Mouse (Mus musculus) MEL (cell line): ENCODE measurements around the gene Spats1. TPM values are rescaled to one million over a fixed set of nuclear protein-coding genes. Genes with fewer than 3 reads are reported as not detected.

Experiments used
- DNase-seq: peaks from one replicate; pipeline ENCODE4 v3.0.0; 2011; ENCODE audit warnings: low read depth, low spot score
- H3K27ac ChIP-seq: 2 replicates; pipeline ENCODE4 v1.5.1; 2012; ENCODE audit warnings: low read depth, mild to moderate bottlenecking, control low read depth, low read length, moderate library complexity; ENCODE audit not compliant: control insufficient read depth
- H3K27me3 ChIP-seq, 2 experiments: fragments of 150-350 bp in 1 of 2; sonication (generic) in 1 of 2; 2 replicates each; pipeline ENCODE4 v1.6.1; 2012; ENCODE audit warnings: low read length in 2 of 2, mild to moderate bottlenecking in 2 of 2, improper control_type of control experiment in 1 of 2, moderate library complexity in 1 of 2; ENCODE audit not compliant: insufficient read depth in 2 of 2, control insufficient read depth in 1 of 2
- H3K36me3 ChIP-seq, 2 experiments: 2 replicates each; pipeline ENCODE4 v1.6.1; 2012 to 2014; ENCODE audit warnings: low read length in 2 of 2, improper control_type of control experiment in 1 of 2, inconsistent platforms in 1 of 2, mild to moderate bottlenecking in 1 of 2; ENCODE audit not compliant: insufficient read depth in 2 of 2, control insufficient read depth in 1 of 2
- H3K4me1 ChIP-seq, 2 experiments: fragments of 150-350 bp in 1 of 2; sonication (generic) in 1 of 2; 2 replicates each; pipeline ENCODE4 v1.6.1; 2012; ENCODE audit warnings: low read length in 2 of 2, improper control_type of control experiment in 1 of 2, mild to moderate bottlenecking in 1 of 2; ENCODE audit not compliant: insufficient read depth in 2 of 2, control insufficient read depth in 1 of 2
- H3K4me3 ChIP-seq, 2 experiments: fragments of 150-350 bp in 1 of 2; sonication (generic) in 1 of 2; 2 replicates each; pipeline ENCODE4 v1.5.1; 2012; ENCODE audit warnings: low read depth in 2 of 2, low read length in 2 of 2, mild to moderate bottlenecking in 2 of 2, moderate library complexity in 2 of 2, control low read depth in 1 of 2, improper control_type of control experiment in 1 of 2; ENCODE audit not compliant: control insufficient read depth in 1 of 2, insufficient read depth in 1 of 2
- H3K79me2 ChIP-seq: 2 replicates; pipeline ENCODE4 v1.6.1; 2012; ENCODE audit warnings: mild to moderate bottlenecking, low read length, moderate library complexity; ENCODE audit not compliant: control insufficient read depth, poor library complexity, insufficient read depth
- H3K9ac ChIP-seq: 2 replicates; pipeline ENCODE4 v1.6.1; 2012; ENCODE audit warnings: low read depth, mild to moderate bottlenecking, control low read depth, low read length, moderate library complexity; ENCODE audit not compliant: control insufficient read depth, poor library complexity, severe bottlenecking
- H3K9me3 ChIP-seq: fragments of 150-350 bp; sonication (generic); replicated peaks from 2 replicates; pipeline ENCODE4 v1.6.1; 2012; ENCODE audit warnings: mild to moderate bottlenecking, low read length, improper control_type of control experiment, moderate library complexity; ENCODE audit not compliant: insufficient read depth
- BHLHE40 ChIP-seq: IDR thresholded peaks from 2 replicates; pipeline ENCODE4 v1.6.1; 2012; ENCODE audit warnings: low read depth, mild to moderate bottlenecking, inconsistent platforms, low read length, improper control_type of control experiment, borderline replicate concordance
- CHD1 ChIP-seq: IDR thresholded peaks from 2 replicates; pipeline ENCODE4 v1.6.1; 2012; ENCODE audit warnings: low read depth, mild to moderate bottlenecking, inconsistent platforms, low read length, improper control_type of control experiment
- CHD2 ChIP-seq: IDR thresholded peaks from 2 replicates; pipeline ENCODE4 v1.6.1; 2011; ENCODE audit warnings: low read length, improper control_type of control experiment
- CTCF ChIP-seq, 3 experiments: IDR thresholded peaks in 2 of 3; conservative IDR thresholded peaks in 1 of 3; 2 replicates each; pipeline ENCODE4 v1.5.1; 2011 to 2012; ENCODE audit warnings: low read length in 3 of 3, low read depth in 2 of 3, mild to moderate bottlenecking in 2 of 3, improper control_type of control experiment in 1 of 3, inconsistent platforms in 1 of 3, mixed read lengths in 1 of 3, moderate library complexity in 1 of 3; ENCODE audit not compliant: control insufficient read depth in 1 of 3, insufficient read depth in 1 of 3, poor library complexity in 1 of 3, severe bottlenecking in 1 of 3
- E2F4 ChIP-seq: IDR thresholded peaks from 2 replicates; pipeline ENCODE4 v1.6.1; 2011; ENCODE audit warnings: low read depth, low read length, improper control_type of control experiment, borderline replicate concordance
- ELF1 ChIP-seq: IDR thresholded peaks from 2 replicates; pipeline ENCODE4 v1.6.1; 2014; ENCODE audit warnings: low read depth, mild to moderate bottlenecking, inconsistent platforms, low read length, improper control_type of control experiment, moderate library complexity
- ETS1 ChIP-seq: IDR thresholded peaks from 2 replicates; pipeline ENCODE4 v1.6.1; 2012; ENCODE audit warnings: low read depth, mild to moderate bottlenecking, inconsistent platforms, low read length, improper control_type of control experiment, moderate library complexity
- GABPA ChIP-seq: IDR thresholded peaks from 2 replicates; pipeline ENCODE4 v1.6.1; 2012; ENCODE audit warnings: low read depth, mild to moderate bottlenecking, inconsistent platforms, low read length, improper control_type of control experiment, moderate library complexity
- GATA1 ChIP-seq: IDR thresholded peaks from 2 replicates; pipeline ENCODE4 v1.6.1; 2011; ENCODE audit warnings: low read depth, low read length, improper control_type of control experiment
- HCFC1 ChIP-seq: IDR thresholded peaks from 2 replicates; pipeline ENCODE4 v1.6.1; 2012; ENCODE audit warnings: low read depth, mild to moderate bottlenecking, inconsistent platforms, low read length, improper control_type of control experiment, moderate library complexity
- JUND ChIP-seq: IDR thresholded peaks from 2 replicates; pipeline ENCODE4 v1.6.1; 2011; ENCODE audit warnings: low read depth, mild to moderate bottlenecking, improper control_type of control experiment, low read length
- KAT2A ChIP-seq: conservative IDR thresholded peaks from 2 replicates; pipeline ENCODE4 v1.6.1; 2012; ENCODE audit warnings: low read depth, low read length, improper control_type of control experiment, inconsistent platforms
- MAX ChIP-seq: IDR thresholded peaks from 2 replicates; pipeline ENCODE4 v1.6.1; 2011; ENCODE audit warnings: low read length, improper control_type of control experiment
- MAZ ChIP-seq: IDR thresholded peaks from 2 replicates; pipeline ENCODE4 v1.6.1; 2012; ENCODE audit warnings: low read depth, mild to moderate bottlenecking, inconsistent platforms, low read length, improper control_type of control experiment
- MEF2A ChIP-seq: IDR thresholded peaks from 2 replicates; pipeline ENCODE4 v1.6.1; 2014; ENCODE audit warnings: low read depth, mild to moderate bottlenecking, inconsistent platforms, low read length, improper control_type of control experiment; ENCODE audit not compliant: poor library complexity, insufficient replicate concordance, severe bottlenecking; ENCODE audit errors: extremely low read depth
- MXI1 ChIP-seq: IDR thresholded peaks from 2 replicates; pipeline ENCODE4 v1.6.1; 2011; ENCODE audit warnings: mild to moderate bottlenecking, low read depth, low read length, improper control_type of control experiment
- MYB ChIP-seq: IDR thresholded peaks from 2 replicates; pipeline ENCODE4 v1.6.1; 2011; ENCODE audit warnings: mild to moderate bottlenecking, low read depth, low read length, improper control_type of control experiment
- MYC ChIP-seq: IDR thresholded peaks from 2 replicates; pipeline ENCODE4 v1.6.1; 2011; ENCODE audit warnings: low read depth, mild to moderate bottlenecking, low read length, improper control_type of control experiment, moderate library complexity
- NELFE ChIP-seq: IDR thresholded peaks from 2 replicates; pipeline ENCODE4 v1.6.1; 2011; ENCODE audit warnings: low read depth, low read length, improper control_type of control experiment
- NRF1 ChIP-seq: IDR thresholded peaks from 2 replicates; pipeline ENCODE4 v1.6.1; 2014; ENCODE audit warnings: low read depth, mild to moderate bottlenecking, inconsistent platforms, low read length, improper control_type of control experiment, moderate library complexity; ENCODE audit not compliant: poor library complexity, insufficient read depth, severe bottlenecking
- POLR2A ChIP-seq, 2 experiments: IDR thresholded peaks; 2 replicates each; pipeline ENCODE4 v1.6.1; 2011 to 2012; ENCODE audit warnings: low read length in 2 of 2, mild to moderate bottlenecking in 2 of 2, control low read depth in 1 of 2, improper control_type of control experiment in 1 of 2, low read depth in 1 of 2, moderate library complexity in 1 of 2; ENCODE audit not compliant: control insufficient read depth in 1 of 2, insufficient read depth in 1 of 2, poor library complexity in 1 of 2
- POLR2AphosphoS2 ChIP-seq: IDR thresholded peaks from 2 replicates; pipeline ENCODE4 v1.6.1; 2011; ENCODE audit warnings: low read length, improper control_type of control experiment
- RAD21 ChIP-seq: IDR thresholded peaks from 2 replicates; pipeline ENCODE4 v1.6.1; 2011; ENCODE audit warnings: mild to moderate bottlenecking, low read depth, low read length, improper control_type of control experiment
- RCOR1 ChIP-seq: IDR thresholded peaks from 2 replicates; pipeline ENCODE4 v1.6.1; 2012; ENCODE audit warnings: low read depth, mild to moderate bottlenecking, inconsistent platforms, low read length, improper control_type of control experiment
- SIN3A ChIP-seq: IDR thresholded peaks from 2 replicates; pipeline ENCODE4 v1.6.1; 2012; ENCODE audit warnings: low read length, improper control_type of control experiment, inconsistent platforms
- SMC3 ChIP-seq: IDR thresholded peaks from 2 replicates; pipeline ENCODE4 v1.6.1; 2011; ENCODE audit warnings: low read depth, low read length, improper control_type of control experiment
- TAL1 ChIP-seq: IDR thresholded peaks from 2 replicates; pipeline ENCODE4 v1.6.1; 2012; ENCODE audit warnings: mild to moderate bottlenecking, inconsistent platforms, low read length, moderate library complexity, mixed read lengths
- TBP ChIP-seq: IDR thresholded peaks from 2 replicates; pipeline ENCODE4 v1.8.0; 2011; ENCODE audit warnings: low read depth, low read length, improper control_type of control experiment
- TCF12 ChIP-seq: IDR thresholded peaks from 2 replicates; pipeline ENCODE4 v1.6.1; 2014; ENCODE audit warnings: low read depth, mild to moderate bottlenecking, inconsistent platforms, low read length, improper control_type of control experiment, moderate library complexity
- UBTF ChIP-seq: IDR thresholded peaks from 2 replicates; pipeline ENCODE4 v1.6.1; 2012; ENCODE audit warnings: low read depth, mild to moderate bottlenecking, inconsistent platforms, low read length, improper control_type of control experiment, moderate library complexity, borderline replicate concordance; ENCODE audit not compliant: insufficient read depth
- USF1 ChIP-seq: IDR thresholded peaks from 2 replicates; pipeline ENCODE4 v1.6.1; 2014; ENCODE audit warnings: low read depth, mild to moderate bottlenecking, inconsistent platforms, low read length, improper control_type of control experiment, moderate library complexity
- USF2 ChIP-seq, 2 experiments: IDR thresholded peaks; 2 replicates each; pipeline ENCODE4 v1.6.1; 2011 to 2012; ENCODE audit warnings: improper control_type of control experiment in 2 of 2, low read length in 2 of 2, borderline replicate concordance in 1 of 2, inconsistent platforms in 1 of 2, low read depth in 1 of 2, mild to moderate bottlenecking in 1 of 2; ENCODE audit not compliant: insufficient read depth in 1 of 2
- ZC3H11A ChIP-seq: IDR thresholded peaks from 2 replicates; pipeline ENCODE4 v1.6.1; 2012; ENCODE audit warnings: low read depth, mild to moderate bottlenecking, inconsistent platforms, low read length, improper control_type of control experiment
- ZKSCAN1 ChIP-seq: IDR thresholded peaks from 2 replicates; pipeline ENCODE4 v1.6.1; 2012; ENCODE audit warnings: low read depth, mild to moderate bottlenecking, inconsistent platforms, low read length, improper control_type of control experiment, moderate library complexity
- ZMIZ1 ChIP-seq: IDR thresholded peaks from 2 replicates; pipeline ENCODE4 v1.6.1; 2012; ENCODE audit warnings: low read depth, mild to moderate bottlenecking, inconsistent platforms, low read length, improper control_type of control experiment, moderate library complexity
- polyA plus RNA-seq, 2 experiments: library from polyadenylated mRNA; stranded (reverse) in 1 of 2; unstranded in 1 of 2; fragments of >175 nt in 1 of 2; fragments of >200 nt in 1 of 2; gene quantifications; 2 replicates each; pipeline versions ENCODE4 v1.2.1 to v1.2.4; 2012; ENCODE audit warnings: low replicate concordance in 2 of 2, low read depth in 1 of 2; ENCODE audit not compliant: insufficient read length in 2 of 2, insufficient read depth in 1 of 2, missing spikeins in 1 of 2
- total RNA-seq: library from RNA; depleted of rRNA; stranded (reverse); fragments of 300-350 nt; gene quantifications from 2 replicates; pipeline ENCODE4 v1.2.3, GENCODE M21; 2012

Spats1 gene
- total and polyA plus RNA-seq, 3 experiments, result 1.5 to 149 (median 2.5) TPM

DNA sequence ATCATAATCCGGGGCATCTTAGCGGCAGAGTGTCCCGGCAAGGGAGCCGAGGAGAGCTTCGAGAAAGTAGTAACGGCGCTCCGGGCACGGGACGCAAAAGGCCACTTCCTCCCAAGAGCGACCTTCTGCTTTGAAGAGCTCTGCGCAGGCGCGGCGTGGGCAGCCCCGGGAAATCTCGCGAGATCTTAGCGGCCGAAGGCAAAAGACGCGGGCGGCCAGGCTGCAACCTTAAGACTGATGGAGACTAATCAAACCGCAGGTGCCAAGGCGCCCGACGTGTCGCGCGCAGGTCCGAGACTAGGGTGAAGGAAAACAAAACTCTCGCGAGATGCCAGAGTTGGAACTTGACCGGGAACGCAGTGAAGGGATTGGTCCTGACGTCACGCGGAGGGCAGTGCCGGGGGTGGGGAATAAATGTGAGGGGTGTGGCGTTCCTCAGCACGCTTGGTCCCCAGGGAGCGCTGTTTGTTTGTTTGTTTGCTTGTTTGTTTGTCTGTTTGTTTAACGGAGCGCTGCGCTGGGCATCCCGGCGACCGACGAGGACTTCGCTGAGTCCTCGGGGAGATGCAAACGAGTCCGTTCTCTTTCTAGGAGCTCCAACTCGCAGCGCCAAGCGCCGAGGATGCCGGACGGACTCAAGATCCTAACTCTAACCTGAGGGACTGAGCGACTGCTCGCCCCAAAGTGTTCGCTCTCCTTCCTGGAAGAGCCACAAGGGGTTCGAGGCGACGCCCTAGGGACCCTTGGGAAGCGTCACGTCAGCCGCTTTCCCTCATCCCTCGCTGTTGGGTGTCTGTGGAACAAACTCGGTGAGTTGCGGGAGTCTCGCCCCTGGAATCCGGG is 41.6 kb downstream of the Spats1 start, which contains the start of gene Cdc5l:
TSS of gene Cdc5l (minus strand) at position 319 of the 843 bp plus-strand sequence.
- peaks cover 2 to 13% of the 10 kb centered on the region in 2 experiments for H3K4me1 ChIP-seq
- H3K36me3 ChIP-seq, result peaks cover 0 to 21% of the 10 kb centered on the region in 2 experiments; a peak in 2 of 4 replicates
- H3K4me3 ChIP-seq, result peak within 1 kb of the TSS; percentile 66 to 83
- H3K9me3 ChIP-seq, result no peaks in the 10 kb centered on the region
- peaks cover 35% of the 10 kb centered on the region for H3K79me2 ChIP-seq
- DNase-seq, result peak; percentile 99
- H3K9ac ChIP-seq, result peak within 1 kb of the TSS; percentile 92
- peak within 1 kb of the TSS; percentile 97 for H3K27ac ChIP-seq
- no peaks in the 10 kb centered on the region for H3K27me3 ChIP-seq
- TF ChIP-seq E2F4, result peak; percentile 69; the same call in 1 of the 2 replicates
- TF ChIP-seq UBTF, result 0 out of 2 replicates have a peak, but pooled peaks have one; percentile 56
- TF ChIP-seq ZMIZ1, result peak; percentile 78; the same call in 1 of the 2 replicates
- TF ChIP-seq TBP, result peak; percentile 75
- TF ChIP-seq ZKSCAN1, result no peak
- peak; percentile 39 for TF ChIP-seq TCF12
- peak; percentile 31; the same call in 1 of the 2 replicates for TF ChIP-seq USF1
- TF ChIP-seq KAT2A, result no peak; the same call in 1 of the 2 replicates
- peak; percentile 79 for TF ChIP-seq MXI1
- TF ChIP-seq ELF1, result no peak
- TF ChIP-seq JUND, result no peak
- no peak for TF ChIP-seq GATA1
- no peak for TF ChIP-seq MEF2A
- TF ChIP-seq HCFC1, result peak; percentile 83
- no peak for TF ChIP-seq SMC3
- TF ChIP-seq ETS1, result no peak
- TF ChIP-seq TAL1, result no peak
- TF ChIP-seq RAD21, result no peak
- TF ChIP-seq MYC, result 0 out of 2 replicates have a peak, but pooled peaks have one; percentile 39
- no peak for TF ChIP-seq RCOR1
- TF ChIP-seq NRF1, result peak; percentile 87
- TF ChIP-seq GABPA, result no peak
- peak; percentile 42; the same call in 1 of the 2 replicates for TF ChIP-seq MAX
- TF ChIP-seq BHLHE40, result no peak
- peak; percentile 96 to 98 for TF ChIP-seq POLR2A (IDR thresholded peaks at IDR 0.05; ENCODE audit: control insufficient read depth in 1 of 2, insufficient read depth in 1 of 2, low read depth in 1 of 2, low read length in 2 of 2, poor library complexity in 1 of 2)
- TF ChIP-seq CHD2, result peak; percentile 99
- no peak for TF ChIP-seq MAZ
- TF ChIP-seq SIN3A, result peak; percentile 64; the same call in 1 of the 2 replicates
- no peak for TF ChIP-seq ZC3H11A
- no peak for TF ChIP-seq MYB
- no peak for TF ChIP-seq USF2 (IDR thresholded peaks at IDR 0.05; ENCODE audit: borderline replicate concordance in 1 of 2, insufficient read depth in 1 of 2, low read depth in 1 of 2, low read length in 2 of 2)
- TF ChIP-seq NELFE, result peak; percentile 99
- TF ChIP-seq CHD1, result no peak
- peak; percentile 95 for TF ChIP-seq POLR2AphosphoS2
- TF ChIP-seq CTCF (IDR thresholded peaks at IDR 0.05 in 2 of 3, conservative IDR thresholded peaks at IDR 0.05 in 1 of 3; ENCODE audit: control insufficient read depth in 1 of 3, insufficient read depth in 1 of 3, low read depth in 2 of 3, low read length in 3 of 3, poor library complexity in 1 of 3, severe bottlenecking in 1 of 3), result 0 out of 6 replicates have a peak, but pooled peaks of 2 of the 3 experiments have one; percentile 0 to 6
